Mouse (Mus musculus): ENCODE measurements around the gene Cd40lg.

GRCm38 (mm10) chrX:57212862-57213261 lies 919 bp downstream of the Cd40lg start:
- TF ChIP-seq CTCF (IDR thresholded peaks at IDR 0.05; ENCODE audit: control insufficient read depth, insufficient read depth, insufficient read length): no peak
- no peak for TF ChIP-seq MAX (IDR thresholded peaks at IDR 0.05)
- TF ChIP-seq USF1 (IDR thresholded peaks at IDR 0.05; ENCODE audit: low read depth): no peak
- no peak for TF ChIP-seq MYOD1 (IDR thresholded peaks at IDR 0.05; ENCODE audit: control insufficient read depth, insufficient read length, low read depth)
- TF ChIP-seq MYOG (IDR thresholded peaks at IDR 0.05; ENCODE audit: control insufficient read depth, extremely low read depth, insufficient read length): no peak
- no peak for TF ChIP-seq CEBPB (IDR thresholded peaks at IDR 0.05; ENCODE audit: low read depth)
